Mouse (Mus musculus): Measurements from ENCODE around the gene Trpm4.

DNA sequence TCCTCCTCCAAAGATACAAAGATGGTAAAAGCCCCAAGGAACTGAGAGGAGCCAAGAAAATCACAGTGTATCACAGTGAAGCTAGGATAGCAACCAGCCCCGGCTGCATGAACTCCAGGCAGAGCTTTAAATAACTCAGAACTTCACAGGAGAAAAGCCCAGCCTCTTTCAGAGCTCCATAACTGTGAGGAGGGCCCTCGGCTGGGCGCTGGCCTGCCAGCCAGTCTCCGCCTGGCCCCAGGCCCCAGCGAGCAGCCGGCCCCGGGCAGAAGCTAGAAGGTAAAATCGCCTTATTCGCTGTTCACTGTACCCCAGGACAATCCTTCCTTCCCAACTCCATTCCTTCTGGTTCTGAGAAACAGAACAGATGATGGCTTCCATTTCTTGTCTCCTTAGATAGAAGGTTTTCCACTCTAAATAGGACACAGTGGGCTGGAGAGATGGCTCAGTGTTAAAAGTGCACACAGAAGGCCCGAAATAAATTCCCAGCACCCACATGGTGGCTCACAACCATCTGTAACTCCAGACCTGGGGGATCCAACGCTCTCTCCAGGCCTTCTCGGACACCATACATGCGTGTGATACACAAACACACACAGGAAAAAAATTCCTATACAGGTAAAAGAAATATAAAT, 4.6 kb downstream of the Trpm4 start:
- TF ChIP-seq POLR2A (IDR thresholded peaks at IDR 0.05; ENCODE audit: low read depth, low read length): no peak
- TF ChIP-seq CTCF (IDR thresholded peaks at IDR 0.05; ENCODE audit: borderline replicate concordance, insufficient read depth, low read length): no peak
